Mouse (Mus musculus): ENCODE results near the gene Uqcr11.

Gene Uqcr11

DNA sequence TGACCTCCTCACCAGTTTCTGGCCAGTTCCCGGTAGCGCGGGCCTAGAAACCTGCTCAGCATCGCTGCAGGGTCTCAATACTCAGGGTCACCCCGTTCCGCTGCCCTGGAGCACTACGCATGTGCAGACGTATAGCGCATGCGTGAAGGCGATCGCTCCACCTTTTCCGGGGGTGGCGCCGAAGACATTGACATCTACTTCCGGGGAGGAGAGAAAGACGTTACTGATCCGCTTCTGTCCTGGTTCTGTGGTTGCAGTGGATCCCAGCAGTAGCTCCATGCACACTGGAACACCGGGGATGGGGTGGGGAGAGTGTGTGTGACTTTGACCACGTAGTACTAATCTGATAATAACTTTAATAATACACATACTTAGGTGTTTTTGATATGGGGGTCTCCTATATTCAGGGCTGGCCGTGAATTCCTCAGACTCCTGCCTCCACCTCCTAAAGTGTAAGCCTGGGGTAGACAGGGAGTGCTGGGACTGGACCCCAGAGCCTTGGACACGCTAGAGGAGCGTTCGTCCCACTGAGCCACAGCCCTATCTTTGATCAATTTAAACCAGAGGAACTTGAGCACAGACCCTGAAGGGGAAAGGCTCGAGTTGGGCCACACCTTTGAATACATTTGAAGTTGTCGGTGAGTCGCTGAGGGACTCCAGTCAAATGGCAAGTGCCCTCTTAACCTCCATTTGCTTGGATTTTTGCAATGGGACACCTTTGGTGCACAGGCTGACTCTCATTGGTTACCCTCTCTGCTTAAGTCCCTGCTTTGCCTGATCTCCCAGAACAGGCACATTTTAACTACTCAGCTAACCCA lies at the start of gene Uqcr11:
Uqcr11 (minus strand) TSS at position 147 of the 818 bp plus-strand sequence.
- DNase-seq (ENCODE audit: low spot score in 2 of 2) = peak; percentile 88 to 89

DNA sequence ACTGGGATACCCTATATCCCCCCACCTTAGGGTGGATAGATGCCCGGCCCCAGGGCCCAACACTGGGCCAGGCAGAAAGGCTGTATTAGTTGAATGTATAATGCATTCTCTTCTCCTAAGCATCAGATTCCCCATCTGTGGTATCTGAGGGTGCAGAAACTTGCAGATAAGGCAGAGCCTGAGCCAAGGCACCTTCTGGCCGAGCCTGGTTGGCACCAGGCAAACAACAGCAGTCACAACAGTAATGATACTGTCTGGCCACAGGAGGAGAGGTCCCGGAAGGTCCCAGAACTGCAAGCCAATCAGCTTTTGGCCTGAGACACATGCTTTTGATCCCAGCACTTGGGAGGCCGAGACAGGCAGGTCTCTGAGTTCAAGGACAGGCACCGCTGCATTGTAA lies 49.1 kb upstream of the Uqcr11 start:
- DNase-seq (ENCODE audit: low spot score in 2 of 2) = no peak

DNA sequence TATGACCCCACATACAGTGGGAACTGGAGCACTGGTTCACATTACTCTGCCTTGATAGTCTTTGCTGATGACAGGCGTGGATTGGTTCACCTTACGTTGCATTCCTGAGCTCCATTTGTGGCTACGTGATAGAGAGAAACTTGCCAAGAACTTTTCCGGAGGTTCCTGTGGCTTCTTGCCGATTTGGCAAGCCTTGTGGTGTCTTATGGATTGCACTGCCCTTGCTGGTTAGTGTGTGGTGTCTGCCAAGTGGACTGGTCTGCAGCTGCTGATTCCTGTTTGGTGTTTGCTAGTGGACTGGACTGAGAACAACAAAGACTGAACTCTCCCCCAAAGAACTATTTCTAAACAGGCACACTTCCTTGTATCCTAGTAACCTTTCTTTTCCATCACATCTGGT lies 48.2 kb upstream of the Uqcr11 start:
- DNase-seq (ENCODE audit: low spot score in 2 of 2) = no peak

DNA sequence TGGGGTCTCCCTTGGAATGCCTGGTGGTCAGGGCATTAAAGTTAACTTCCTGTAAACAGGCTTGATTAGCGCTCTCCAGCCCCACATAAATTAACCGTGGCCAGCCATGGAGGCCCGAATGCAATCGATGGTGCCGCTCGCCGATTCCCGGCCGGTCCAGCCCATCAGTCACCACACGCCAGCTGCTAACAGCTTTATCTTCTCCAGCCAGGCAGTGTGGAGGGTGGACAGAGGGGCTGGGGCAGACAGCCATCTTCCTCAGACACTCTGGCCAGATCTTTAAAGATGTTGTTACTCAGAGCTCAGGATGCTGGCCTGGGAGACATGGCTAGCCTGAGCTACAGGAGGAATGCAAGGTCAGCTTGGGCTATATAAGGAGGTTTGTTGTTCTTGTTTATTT lies 47.0 kb upstream of the Uqcr11 start:
- DNase-seq (ENCODE audit: low spot score in 2 of 2) = no peak

DNA sequence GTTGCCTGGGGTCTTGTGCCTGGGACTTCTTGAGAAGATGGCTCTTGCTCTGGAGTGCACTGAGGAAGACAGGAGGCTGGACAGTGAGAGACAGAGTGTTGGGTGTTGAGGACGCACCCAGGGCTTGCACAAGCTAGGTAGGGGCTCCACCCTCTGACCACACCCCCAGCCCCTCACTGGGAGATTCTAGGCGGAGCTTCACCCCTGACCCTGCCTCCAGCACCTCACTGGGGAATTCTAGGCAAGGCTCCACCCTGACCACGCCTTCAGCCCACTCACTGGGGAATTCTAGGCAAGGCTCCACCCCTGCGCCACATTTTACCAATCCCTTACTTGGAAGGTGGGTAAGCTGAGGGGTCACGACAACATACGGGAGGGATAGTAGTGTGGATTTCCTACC lies 44.0 kb upstream of the Uqcr11 start:
- DNase-seq (ENCODE audit: low spot score in 2 of 2) = no peak

DNA sequence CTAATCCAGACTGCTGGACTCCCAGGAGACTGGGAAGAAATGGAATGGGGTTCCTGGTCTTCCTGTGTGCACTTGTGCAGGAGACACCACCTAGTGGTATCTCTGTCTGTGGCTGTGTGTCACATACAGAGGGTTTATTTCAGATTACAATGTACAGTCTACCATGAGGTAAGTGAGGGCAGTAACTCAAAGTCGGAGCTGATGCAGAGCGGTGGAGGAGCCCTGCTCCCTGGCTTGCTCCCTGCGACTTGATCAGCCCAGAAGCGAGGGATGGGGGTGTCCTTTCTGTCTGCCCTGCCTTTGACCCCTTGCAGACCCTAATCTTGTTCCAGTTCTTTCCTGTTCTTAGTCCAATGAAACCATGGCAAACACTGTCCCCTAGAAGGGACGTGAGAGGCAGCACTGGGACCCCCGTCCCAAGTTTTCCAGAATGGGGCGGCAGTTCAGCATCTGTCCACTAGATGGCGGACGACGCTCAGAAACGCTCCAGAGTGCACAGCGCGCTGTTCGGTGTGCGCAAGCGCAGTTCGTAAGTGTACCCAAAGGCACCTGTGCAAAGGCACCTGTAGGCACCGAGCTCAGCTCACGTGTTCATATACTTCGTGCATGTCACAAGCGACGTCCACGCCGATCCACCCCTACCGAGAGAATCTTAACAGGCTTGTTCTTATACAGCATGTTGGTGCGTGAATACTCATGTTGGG lies 39.4 kb upstream of the Uqcr11 start:
- DNase-seq (ENCODE audit: low spot score in 2 of 2) = peak; percentile 55 to 63

DNA sequence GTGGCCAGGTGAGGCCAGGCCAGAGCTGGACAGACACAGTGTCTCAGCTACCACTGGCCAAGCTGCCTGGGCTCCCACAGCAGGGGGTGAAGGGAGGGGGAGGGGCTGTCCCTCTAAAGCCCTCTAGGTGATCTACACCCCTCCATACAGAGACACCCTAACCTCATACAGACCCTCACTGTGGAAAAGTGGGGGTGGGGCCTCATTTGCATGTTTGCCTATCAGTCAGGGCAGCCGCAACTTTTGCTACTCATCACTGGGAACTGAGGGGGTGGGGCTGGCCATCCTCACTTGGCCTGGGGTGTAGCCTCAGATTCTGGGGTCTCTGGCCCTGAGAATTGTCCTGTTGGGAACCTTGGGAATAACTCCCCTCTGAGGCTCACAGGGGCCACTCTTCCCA lies 38.4 kb upstream of the Uqcr11 start:
- no peak for DNase-seq (ENCODE audit: low spot score in 2 of 2)

DNA sequence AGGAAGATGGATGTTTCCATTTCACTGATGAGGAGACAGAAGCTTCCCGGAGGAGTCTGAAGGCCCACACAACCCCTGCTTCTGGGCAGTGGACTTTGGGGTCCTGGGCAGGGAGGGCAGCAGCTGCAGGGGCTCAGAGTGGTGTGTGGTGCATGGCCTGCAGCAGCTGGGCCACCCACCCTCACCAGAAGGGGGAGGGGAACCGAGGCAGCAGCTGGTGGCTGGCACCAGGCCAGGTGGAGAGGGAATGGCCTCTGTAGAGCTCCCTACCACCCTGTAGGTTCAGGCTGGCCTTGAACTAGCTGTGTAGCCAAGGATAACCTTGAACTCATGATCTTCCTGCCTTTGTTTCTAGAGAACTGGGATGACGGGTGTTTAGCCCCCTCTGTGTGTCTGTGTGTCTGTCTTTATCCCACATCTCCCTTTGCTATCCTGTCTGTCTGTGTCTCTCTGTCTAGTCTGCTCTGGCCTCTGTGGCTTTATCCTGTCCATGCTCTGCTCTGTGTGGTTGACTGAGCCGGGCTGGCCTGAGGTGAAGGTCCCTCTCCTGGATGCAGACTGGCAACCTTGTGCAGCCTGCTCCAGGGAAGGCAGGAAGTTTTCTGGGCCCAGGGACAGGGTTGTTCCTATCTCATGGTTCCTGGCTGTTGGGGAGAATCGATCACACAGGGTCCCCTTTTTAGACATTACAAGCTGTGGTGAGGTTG lies 37.9 kb upstream of the Uqcr11 start:
- no peak for DNase-seq (ENCODE audit: low spot score in 2 of 2)

DNA sequence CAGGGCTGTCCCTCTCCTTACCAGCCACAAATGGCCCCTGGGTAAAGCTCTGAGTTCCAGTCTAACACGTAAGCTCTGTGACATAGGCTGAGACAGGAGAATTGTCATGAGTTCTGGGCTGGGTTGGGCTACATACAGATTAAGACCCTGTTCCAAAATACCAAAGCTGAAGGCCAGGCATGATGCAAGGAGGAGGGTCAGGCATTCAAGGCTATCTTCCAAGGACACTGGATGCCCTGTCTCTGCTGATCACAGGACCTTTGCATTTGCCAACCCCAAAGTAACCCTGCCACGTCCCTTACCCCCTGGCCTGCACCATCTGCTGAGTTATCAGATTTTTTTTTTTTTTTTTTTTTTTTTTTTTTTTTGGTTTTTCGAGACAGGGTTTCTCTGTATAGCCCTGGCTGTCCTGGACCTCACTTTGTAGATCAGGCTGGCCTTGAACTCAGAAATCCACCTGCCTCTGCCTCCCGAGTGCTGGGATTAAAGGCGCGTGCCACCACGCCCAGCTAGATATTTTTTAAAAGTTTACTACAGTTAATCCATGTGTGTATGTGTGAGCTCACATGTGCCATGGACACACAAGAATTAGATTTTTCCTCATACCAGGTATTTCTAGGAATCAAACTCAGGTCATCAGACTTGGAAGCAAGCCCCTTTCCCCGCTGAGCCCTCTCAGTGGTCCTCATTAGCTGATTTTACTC lies 37.1 kb upstream of the Uqcr11 start:
- DNase-seq (ENCODE audit: low spot score in 2 of 2) = no peak

DNA sequence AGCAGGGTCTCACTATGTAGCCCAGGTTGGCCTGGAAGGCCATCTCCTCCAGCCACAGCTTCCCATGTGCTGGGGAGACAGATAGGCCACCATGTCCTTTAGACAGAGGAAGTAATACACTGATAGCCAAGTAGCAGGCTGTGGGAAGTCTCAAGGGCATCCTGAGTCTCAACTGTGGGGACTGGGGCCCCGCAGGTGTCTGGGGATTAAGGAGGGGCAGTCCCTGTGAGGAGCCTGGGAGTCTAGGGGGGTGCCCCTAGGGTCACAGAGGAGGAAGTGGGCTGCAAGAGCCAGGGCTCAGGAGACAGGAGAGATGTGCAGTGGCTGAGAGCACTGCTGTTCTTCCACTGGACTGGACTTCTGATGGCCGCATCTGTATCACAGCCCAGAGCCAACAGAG lies 36.4 kb upstream of the Uqcr11 start:
- DNase-seq (ENCODE audit: low spot score in 2 of 2) = no peak

DNA sequence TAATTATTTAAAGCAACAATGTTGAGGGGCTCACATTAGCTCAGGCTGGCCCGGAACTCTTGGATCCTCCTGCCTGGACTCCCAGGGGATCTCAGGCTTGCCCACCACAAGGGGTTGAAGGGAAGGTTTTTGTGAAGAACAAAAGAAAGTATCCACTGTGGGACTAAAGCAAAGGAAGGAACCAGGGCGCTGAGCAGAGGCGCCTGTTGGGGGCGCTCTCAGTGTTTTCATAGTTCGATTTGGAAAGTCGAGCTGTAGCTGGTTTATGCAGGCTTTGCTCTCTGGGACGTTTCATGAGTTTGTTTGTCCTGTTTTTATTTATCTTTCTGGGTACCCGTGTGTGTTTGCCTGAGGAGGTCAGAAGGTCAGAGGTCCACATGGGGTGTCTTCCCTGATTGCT lies 35.0 kb upstream of the Uqcr11 start:
- no peak for DNase-seq (ENCODE audit: low spot score in 2 of 2)

DNA sequence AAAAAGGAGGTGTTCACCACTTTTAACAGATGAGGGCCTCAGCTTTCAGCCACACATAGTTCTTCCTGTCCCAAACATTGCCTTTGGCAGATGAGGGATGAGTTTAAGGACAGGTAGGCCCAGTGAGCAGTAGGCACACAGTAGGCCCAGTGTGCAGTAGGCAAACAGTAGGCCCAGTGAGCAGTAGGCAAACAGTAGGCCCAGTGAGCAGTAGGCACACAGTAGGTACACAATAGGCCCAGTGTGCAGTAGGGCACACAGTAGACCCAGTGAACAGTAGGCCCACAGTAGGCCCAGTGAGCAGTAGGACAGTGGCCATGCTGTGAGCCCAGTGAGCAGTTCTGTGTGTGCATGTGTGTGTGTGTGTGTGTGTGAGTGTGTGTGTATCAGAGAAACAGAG lies 33.4 kb upstream of the Uqcr11 start:
- DNase-seq (ENCODE audit: low spot score in 2 of 2) = no peak

DNA sequence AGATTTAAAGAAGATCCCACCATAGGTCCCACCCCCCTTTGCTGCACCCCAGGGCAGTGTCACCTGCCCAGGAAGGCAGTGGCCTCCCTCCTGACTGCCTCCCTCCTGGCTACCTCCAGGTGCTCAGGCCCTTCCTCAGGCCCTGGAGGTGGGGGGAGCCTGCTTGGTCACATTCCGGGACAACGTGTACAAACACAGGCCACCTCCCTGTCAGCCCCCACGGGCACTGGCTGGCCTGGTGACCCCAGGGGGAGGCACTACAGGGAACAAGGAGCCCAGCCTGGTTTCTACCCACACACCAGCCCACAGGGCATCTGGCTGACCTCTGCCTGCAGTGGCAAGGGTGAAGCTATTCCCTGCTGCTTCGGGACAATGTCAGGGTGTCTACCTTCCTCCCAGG lies 31.3 kb upstream of the Uqcr11 start:
- DNase-seq (ENCODE audit: low spot score in 2 of 2) = no peak

DNA sequence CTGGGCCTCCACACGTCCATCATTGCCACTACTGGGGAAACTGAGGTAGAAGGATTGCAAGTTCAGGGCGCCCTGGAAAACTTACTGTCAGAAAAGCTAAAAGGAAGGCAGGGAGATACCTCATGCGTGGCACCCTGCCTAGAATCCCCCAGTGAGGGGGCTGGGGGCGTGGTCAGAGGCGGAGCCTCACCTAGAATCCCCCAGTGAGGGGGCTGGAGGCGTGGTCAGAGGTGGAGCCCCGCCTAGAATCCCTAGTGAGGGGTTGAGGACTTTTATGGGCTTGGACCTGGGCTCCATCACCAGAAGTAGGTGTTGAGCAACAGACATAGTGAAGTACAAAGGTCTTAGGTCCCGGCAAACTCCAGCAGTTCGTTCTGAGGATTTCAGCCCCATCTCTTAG lies 29.6 kb upstream of the Uqcr11 start:
- DNase-seq (ENCODE audit: low spot score in 2 of 2) = no peak

DNA sequence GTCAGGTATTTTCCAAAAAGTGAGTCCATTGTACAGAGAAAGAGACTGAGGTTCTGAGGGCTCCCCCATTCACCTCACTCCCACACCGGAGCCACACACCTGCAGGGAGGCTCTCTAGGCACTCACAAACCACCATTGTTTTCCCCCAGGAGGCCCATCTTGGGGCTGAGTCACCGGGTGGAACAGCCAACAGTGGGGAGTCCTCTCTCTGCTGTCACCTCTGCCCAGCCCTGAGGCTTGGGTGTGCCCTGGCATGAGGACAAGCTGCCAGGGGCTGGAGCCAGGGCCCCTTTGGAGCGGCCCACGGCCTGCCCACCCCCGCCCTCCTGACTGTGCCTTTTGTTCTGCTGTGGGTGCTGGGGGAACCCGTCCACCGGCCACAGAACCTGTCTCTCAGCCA lies 29.1 kb upstream of the Uqcr11 start:
- DNase-seq (ENCODE audit: low spot score in 2 of 2) = no peak

DNA sequence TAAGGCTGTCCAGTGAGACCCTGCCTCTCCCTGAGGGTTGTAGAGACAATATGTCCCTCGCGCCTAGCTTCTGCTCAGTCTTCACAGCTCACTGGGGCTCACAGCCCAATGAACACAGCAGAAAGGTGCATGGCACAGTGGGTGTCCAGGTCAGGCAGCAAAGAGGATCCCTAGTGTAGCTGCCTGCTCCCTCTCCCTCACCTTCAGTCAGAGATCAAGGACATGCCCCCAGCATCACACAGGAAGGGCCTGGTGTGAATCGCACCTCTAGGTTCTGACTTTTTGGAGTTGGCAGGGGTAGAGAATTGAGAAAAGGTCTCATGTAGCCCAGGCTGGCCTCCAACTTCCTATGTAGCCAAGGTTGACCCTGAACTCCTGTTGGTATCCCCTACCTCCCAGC lies 28.2 kb upstream of the Uqcr11 start:
- DNase-seq (ENCODE audit: low spot score in 2 of 2) = no peak

DNA sequence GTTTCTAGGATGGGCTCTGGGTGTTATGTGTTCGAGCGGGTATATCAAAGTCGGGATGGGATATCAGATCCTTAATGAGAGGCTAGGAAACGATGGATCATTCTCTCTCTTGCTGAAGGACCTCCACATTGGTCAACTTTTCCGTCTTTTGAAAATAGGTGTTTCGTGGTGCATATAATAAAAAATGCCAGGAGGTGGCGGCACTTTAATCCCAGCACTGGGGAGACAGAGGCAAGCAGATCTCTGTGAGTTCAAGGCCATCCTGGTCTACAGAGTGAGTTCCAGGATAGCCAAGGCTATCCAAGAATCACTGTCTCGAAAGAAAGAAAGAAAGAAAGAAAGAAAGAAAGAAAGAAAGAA lies 27.6 kb upstream of the Uqcr11 start:
- no peak for DNase-seq (ENCODE audit: low spot score in 2 of 2)

DNA sequence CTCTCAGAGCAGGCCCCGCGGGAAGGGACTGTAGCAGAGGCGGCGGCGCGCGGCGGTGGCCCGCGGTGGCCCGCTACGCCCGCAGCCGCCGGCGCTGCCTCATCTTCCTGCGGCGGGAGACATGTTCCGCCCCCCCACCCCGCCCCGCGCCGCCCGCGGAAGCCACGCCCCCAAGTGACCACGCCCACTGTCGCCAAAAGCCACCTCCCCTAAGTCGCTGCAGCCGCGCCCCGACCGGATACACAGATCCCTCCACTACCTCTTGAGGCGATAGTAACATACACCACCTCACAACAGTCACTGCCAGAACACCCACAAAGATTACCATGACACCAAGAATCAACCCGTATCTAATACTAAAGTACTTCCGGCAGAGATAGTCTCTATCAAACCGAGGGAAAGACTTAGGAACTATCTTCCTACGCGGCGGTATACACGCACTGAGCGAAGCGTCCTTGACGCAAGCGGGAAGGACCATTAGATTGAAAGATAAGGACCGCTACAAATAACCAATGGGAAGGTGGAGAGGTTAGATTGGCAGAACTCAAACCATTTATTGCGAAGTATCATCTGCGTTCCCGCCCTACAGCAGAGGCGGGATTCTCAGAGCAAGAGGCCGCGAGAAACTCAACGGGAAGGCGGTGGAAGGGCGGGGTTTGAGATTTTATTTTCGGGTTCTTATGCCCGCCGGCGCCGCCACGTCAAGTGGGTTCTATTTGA lies 27.0 kb upstream of the Uqcr11 start, which contains the start of gene Tcf3:
Tcf3 (minus strand) TSS at position 135 of the 720 bp plus-strand sequence.
- peak; percentile 95 to 96 for DNase-seq (ENCODE audit: low spot score in 2 of 2)

DNA sequence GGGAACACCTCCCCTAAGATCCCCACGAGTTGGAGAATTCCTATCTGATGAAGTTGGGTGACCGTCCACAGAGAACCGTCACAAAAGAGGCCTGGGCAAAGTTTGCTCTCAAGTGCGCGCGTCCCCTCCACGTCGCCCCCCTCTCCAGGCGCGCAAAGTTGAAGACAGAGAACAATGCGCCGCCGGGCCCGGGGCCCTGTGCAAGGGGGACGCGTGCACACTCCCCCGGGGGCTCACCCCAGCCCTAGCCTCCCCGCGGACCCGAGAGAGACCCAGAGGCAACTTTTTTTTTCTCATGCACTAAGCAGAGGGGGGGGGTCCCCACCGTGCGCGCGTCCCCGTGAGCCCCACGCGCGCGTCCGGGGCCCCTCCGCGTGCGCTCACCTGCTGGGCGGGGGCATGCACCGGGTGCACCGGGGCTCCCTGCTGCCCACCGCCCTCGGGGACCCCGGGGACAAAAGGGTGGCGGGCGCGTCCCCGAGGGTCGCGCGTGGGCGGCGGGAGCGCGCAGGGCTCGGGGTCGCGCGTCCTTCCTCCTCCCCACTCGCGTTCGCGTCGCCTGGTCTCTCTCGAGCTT lies 26.4 kb upstream of the Uqcr11 start:
- peak in 1 of 2 experiments; percentile 19 for DNase-seq (ENCODE audit: low spot score in 2 of 2)

DNA sequence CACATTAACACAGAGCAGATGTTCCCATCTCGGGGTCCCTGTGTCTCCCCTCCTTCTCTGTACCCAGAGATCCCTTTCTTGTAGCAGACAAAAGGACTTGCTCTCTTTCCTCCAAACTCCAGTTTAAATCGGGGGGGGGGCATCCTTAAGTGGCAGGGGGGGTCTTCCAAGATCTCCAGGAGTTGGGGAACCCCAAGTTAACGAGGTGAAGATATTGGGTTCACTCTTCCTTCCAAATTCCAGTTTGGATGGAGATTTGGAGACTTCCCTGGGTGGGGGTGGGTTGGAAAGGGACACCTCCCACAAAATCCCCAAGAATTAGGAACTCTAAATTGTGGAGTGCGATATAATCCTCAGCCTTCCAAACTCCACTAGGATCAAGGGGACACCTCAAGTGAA lies 25.8 kb upstream of the Uqcr11 start:
- DNase-seq (ENCODE audit: low spot score in 2 of 2) = no peak
